Mouse (Mus musculus): ENCODE measurements at regions not wholly inside any gene's neighbourhood (a gene's known extent, or its start where the extent isn't known, plus 50 kb on each side); places are given as distances from the start of the nearest gene placed in this dataset. TPM values are rescaled to one million over a fixed set of nuclear protein-coding genes. Genes with fewer than 3 reads are reported as not detected.

GRCm38 (mm10) chr14:100353508-100353907 is 69.0 kb upstream of the Klf12 start:
- no peak for DNase-seq (ENCODE audit: low spot score in 2 of 2)

- no peak for DNase-seq (ENCODE audit: low spot score in 2 of 2)
These were observed 68.5 kb upstream of the Klf12 start for GRCm38 (mm10) chr14:100352961-100353452.

GRCm38 (mm10) chr14:100351004-100351403 is 66.5 kb upstream of the Klf12 start:
- DNase-seq (ENCODE audit: low spot score in 2 of 2), result no peak

GRCm38 (mm10) chr14:100350021-100350790 is 65.7 kb upstream of the Klf12 start:
- no peak for DNase-seq (ENCODE audit: low spot score in 2 of 2)

- DNase-seq (ENCODE audit: low spot score in 2 of 2), result no peak
These were observed 64.1 kb upstream of the Klf12 start for GRCm38 (mm10) chr14:100348336-100349164.

GRCm38 (mm10) chr14:100336926-100337325 is 52.4 kb upstream of the Klf12 start:
- DNase-seq (ENCODE audit: low spot score in 2 of 2), result no peak

Small RNA genes lying in the stretch of these regions (microRNA-seq; reads per million reads assigned to microRNA genes)
- gene Gm22401, result not detected

Data from adrenal gland, postnatal 4 days (tissue).